Mouse (Mus musculus) kidney, adult 11 months (tissue): ENCODE measurements at regions not wholly inside any gene's neighbourhood (a gene's known extent, or its start where the extent isn't known, plus 50 kb on each side); places are given as distances from the start of the nearest gene placed in this dataset.

Experiments
- DNase-seq: peaks from one replicate; pipeline ENCODE4 v3.0.0; 2022

- DNase-seq, result no peak
Observed at GRCm38 (mm10) chr9:30299844-30300243, 127.1 kb upstream of the Snx19 start.

DNA sequence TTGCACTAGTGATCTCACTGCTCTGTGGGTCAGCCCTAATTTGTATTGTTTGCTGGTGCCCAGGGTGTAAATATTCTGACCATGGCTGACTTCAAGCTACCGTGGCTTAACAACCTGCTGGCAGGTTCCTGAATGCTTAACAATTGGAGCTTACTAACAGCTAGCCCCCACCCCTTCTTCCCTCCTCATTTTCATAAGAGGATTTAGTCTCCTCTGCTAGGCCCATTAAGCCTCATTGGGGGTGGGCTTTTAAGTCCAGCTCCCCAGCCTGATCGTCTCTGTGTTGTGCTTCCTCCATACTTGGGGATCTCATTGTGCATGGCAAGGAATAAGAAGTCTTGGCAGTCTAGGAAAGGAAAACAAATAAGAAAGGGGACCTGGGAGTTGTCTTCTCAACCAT is 118.6 kb upstream of the Snx19 start:
- no peak for DNase-seq

DNA sequence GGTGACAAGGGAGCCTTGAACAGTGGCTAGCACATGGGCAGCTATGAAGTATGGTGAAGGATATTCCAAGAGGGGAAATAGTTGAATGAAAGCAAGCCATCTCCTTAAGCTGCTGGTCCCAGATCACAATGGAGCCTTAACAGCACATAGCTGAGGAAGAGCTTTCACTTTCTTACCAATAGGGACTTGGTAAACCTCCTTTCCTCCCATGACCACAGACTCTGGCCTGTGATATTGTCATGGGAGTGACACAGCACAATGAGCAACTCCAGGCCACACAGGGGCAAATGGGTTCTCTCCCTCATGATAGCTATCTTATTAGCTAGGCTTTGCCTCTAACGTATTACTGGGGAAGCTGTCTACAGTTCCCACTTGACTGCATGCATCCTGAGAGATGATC is 113.5 kb upstream of the Snx19 start:
- DNase-seq, result no peak

GRCm38 (mm10) chr9:30314355-30315171 is 112.3 kb upstream of the Snx19 start:
- peak; percentile 3 for DNase-seq

- DNase-seq, result no peak
Observed at GRCm38 (mm10) chr9:30315172-30315644, 111.7 kb upstream of the Snx19 start.

- no peak for DNase-seq
Observed at GRCm38 (mm10) chr9:30344866-30345265, 82.0 kb upstream of the Snx19 start.

GRCm38 (mm10) chr9:30353965-30354364 is 72.9 kb upstream of the Snx19 start:
- no peak for DNase-seq

GRCm38 (mm10) chr9:30355642-30356041 is 71.3 kb upstream of the Snx19 start:
- no peak for DNase-seq

- no peak for DNase-seq
Observed at GRCm38 (mm10) chr9:30369554-30370440, 57.1 kb upstream of the Snx19 start.

GRCm38 (mm10) chr9:30370789-30371188 is 56.1 kb upstream of the Snx19 start:
- DNase-seq, result no peak

DNA sequence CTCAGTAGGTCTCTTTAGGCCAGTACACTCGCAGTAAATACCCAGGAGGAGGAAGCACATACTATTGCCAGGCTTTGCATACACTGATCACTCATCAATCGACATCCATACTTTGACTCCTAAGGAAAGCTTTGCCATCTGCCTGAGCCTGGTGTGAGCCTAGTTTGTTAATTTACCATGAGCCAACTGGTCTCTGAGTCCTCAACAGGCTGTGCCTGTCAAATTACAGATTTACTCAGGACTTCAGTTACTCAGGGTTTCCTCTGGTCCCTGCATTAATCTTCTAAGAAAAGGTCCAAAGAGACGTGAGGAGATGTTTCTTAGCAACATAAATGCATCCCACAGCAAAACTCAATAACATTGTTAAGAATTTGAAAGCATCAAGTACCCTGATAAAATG is 50.0 kb upstream of the Snx19 start:
- no peak for DNase-seq
